Mouse (Mus musculus) midbrain, embryonic 12.5 days (tissue): ENCODE measurements around the gene Plce1. TPM values are rescaled to one million over a fixed set of nuclear protein-coding genes. Genes with fewer than 3 reads are reported as not detected.
"Not testable (repeated sequence)": the region's sequence is repeated elsewhere in the genome, so short reads cannot be mapped to it uniquely, and the experiment has no call there.

Source experiments
- ATAC-seq: fragments of 200-750 bp; cut with Nextera tagmentation; 2 replicates; pipeline ENCODE4 v1.8.0; 2017; ENCODE audit warnings: low read depth, moderate TSS enrichment, moderate library complexity; ENCODE audit not compliant: low FRiP score
- H3K27ac ChIP-seq: fragments of 300-500 bp; sonication (generic); replicated peaks from 2 replicates; pipeline ENCODE4 v1.5.1; 2016; ENCODE audit warnings: mild to moderate bottlenecking
- H3K27me3 ChIP-seq: fragments of 300-500 bp; sonication (generic); 2 replicates; pipeline ENCODE4 v1.6.1; 2016; ENCODE audit warnings: mild to moderate bottlenecking
- H3K36me3 ChIP-seq: fragments of 300-500 bp; sonication (generic); 2 replicates; pipeline ENCODE4 v1.6.1; 2016
- H3K4me1 ChIP-seq: fragments of 300-500 bp; sonication (generic); 2 replicates; pipeline ENCODE4 v1.6.1; 2016
- H3K4me2 ChIP-seq: fragments of 300-500 bp; sonication (generic); replicated peaks from 2 replicates; pipeline ENCODE4 v1.6.1; 2016; ENCODE audit warnings: mild to moderate bottlenecking, moderate library complexity
- H3K4me3 ChIP-seq: fragments of 300-500 bp; sonication (generic); 2 replicates; pipeline ENCODE4 v1.5.1; 2016; ENCODE audit warnings: mild to moderate bottlenecking
- H3K9ac ChIP-seq: fragments of 300-500 bp; sonication (generic); replicated peaks from 2 replicates; pipeline ENCODE4 v1.6.1; 2016; ENCODE audit warnings: mild to moderate bottlenecking, moderate library complexity
- H3K9me3 ChIP-seq: fragments of 300-500 bp; sonication (generic); 2 replicates; pipeline ENCODE4 v1.6.1; 2016; ENCODE audit warnings: mild to moderate bottlenecking
- WGBS: fragments of 180-500 bp; shearing (Covaris S2); methylation state at CpG from one replicate; pipeline ENCODE4 v1.1.7; 2016; 5-methylcytosine and 5-hydroxymethylcytosine counted together
- polyA plus RNA-seq: library from polyadenylated mRNA; unstranded; fragments of >200 nt; fragmentation: Nextera tagmentation; extraction: Ambion mirVana; gene quantifications from 2 replicates; pipeline ENCODE4 v1.2.1, GENCODE M21; 2016

Plce1 gene
- polyA plus RNA-seq, 1 experiment from 2014 or later, result 6.4 TPM

DNA sequence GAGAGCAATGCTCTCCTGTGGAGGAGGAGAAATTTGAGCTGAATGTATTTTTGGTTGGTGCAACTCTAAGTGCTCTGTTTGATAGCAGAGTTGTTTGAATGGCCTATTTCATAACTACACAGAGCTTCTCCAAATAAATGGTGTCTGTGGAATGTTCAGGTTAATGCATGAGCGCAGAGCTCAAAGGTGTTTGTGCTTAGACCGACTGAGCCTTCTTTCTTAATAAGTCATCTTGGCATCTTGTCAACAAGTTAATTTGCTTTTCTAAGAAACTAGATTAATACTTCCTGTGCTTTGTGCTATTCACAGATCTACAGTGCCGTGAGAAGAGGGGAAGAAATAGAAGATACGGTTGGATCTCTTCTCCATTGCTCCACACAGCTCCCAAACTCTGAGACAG lies 139.2 kb downstream of the Plce1 start:
- no peak overlapping the region for H3K4me3 ChIP-seq
- H3K9ac ChIP-seq, result no peak overlapping the region
- WGBS, result 87% methylated on average over 4 of the region's 4 CpGs
- H3K36me3 ChIP-seq, result no peaks in the 10 kb centered on the region
- ATAC-seq, result no peak
- H3K27me3 ChIP-seq, result no peaks in the 10 kb centered on the region
- no peaks in the 10 kb centered on the region for H3K4me1 ChIP-seq
- no peaks in the 10 kb centered on the region for H3K9me3 ChIP-seq
- no peak overlapping the region for H3K4me2 ChIP-seq
- H3K27ac ChIP-seq, result no peak overlapping the region

DNA sequence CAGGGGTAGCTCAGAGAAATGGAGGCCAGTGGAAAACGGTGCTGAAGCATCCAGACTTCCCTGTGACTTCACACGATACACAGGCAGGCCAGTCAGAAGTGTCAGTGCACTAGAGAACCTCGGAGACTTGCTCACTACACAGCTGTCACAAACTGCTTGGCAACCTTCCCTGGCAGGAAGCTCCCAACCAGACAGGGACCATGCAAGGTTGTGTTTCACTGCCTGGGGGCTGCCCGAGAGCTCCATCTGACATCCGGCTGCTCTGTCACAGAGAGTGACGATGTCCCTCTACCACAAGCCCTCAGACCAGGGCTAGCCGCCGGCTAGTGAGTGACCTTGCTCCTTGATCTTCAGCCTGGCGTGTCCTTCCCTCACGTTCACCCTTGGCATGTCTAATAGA lies 140.6 kb downstream of the Plce1 start:
- no peaks in the 10 kb centered on the region for H3K4me1 ChIP-seq
- H3K27me3 ChIP-seq, result no peaks in the 10 kb centered on the region
- H3K36me3 ChIP-seq, result no peaks in the 10 kb centered on the region
- WGBS, result 95% methylated on average over 10 of the region's 10 CpGs
- no peak for ATAC-seq
- H3K4me2 ChIP-seq, result no peak overlapping the region
- no peaks in the 10 kb centered on the region for H3K9me3 ChIP-seq
- no peak overlapping the region for H3K9ac ChIP-seq
- no peak overlapping the region for H3K4me3 ChIP-seq
- H3K27ac ChIP-seq, result no peak overlapping the region

DNA sequence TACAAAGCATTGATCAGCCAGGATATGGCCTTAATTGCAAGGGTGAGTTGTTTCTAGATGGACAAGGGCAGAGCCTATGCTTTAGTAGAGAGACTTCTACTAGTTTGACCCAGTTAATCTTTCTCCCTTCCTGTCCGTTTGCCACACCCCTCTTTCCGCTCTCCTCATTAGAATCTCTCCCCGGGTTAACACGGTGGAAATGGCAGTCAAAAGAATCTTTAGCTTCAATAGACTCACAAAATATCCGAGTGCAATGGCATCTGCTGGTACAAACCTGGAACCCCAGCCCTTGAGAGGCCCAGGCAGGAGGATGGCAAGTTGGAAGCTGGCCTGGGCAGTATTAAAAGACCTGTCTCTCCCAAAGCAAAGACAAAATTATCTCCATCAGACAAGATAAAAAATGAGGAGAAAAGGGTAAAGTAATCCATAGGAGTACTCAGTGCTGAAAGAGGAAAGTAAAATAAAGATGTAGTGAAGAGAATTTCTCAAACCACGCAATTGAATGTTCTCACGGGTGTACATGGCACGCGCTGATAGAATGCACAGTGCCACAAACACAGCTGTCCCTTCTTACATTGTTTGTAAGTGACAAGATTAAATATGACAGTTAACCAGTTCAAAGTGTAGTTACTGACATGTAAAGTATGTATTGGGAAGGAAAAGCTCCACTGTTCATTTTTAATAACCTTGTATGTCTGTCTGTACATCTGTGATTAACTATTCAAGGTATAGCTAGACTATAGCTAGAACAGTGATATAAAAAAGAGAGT lies 145.5 kb downstream of the Plce1 start:
- 77% methylated on average over 9 of the region's 9 CpGs for WGBS
- H3K9me3 ChIP-seq, result no peaks in the 10 kb centered on the region
- H3K36me3 ChIP-seq, result no peaks in the 10 kb centered on the region
- no peak overlapping the region for H3K4me3 ChIP-seq
- no peak overlapping the region for H3K4me2 ChIP-seq
- H3K27ac ChIP-seq, result no peak overlapping the region
- no peak for ATAC-seq
- H3K4me1 ChIP-seq, result no peaks in the 10 kb centered on the region
- no peak overlapping the region for H3K9ac ChIP-seq
- H3K27me3 ChIP-seq, result no peaks in the 10 kb centered on the region

DNA sequence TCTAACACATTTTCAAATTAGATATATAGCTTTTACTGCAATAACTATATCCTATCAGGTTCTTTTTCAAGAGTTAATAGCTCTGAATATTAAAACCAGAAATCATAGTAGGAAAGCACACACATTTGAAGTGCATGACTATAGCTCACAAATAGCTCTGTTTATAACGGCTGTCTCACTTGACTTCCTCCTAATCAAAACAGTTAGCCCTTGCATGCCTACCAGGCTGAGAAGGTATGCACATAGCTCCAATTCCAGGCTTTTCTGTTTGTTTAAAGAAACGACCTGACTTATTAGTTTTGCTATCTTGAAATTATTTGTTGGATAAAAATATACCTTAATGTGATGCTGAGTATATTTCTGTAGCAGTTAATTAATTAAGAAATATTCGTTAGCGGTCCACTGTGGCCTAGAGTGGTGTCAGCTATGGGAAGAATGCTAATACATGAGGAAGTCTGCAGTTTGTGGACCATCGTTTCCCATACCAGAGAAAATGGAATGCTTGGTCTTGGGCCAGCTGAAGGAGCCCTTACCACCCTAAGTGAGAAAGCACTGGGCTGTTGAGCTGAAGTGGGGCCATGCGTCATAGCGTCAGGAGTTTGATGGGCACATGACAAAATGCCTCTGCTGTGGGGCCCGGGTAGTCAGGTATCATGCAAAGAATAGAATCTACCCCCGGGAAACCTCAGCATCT lies 146.3 kb downstream of the Plce1 start:
- Histone ChIP-seq H3K9ac (no peak overlapping the region), H3K4me2 (no peak overlapping the region), H3K27me3 (no peaks in the 10 kb centered on the region), H3K4me3 (no peak overlapping the region), H3K4me1 (no peaks in the 10 kb centered on the region), H3K9me3 (no peaks in the 10 kb centered on the region), H3K36me3 (no peaks in the 10 kb centered on the region), H3K27ac (no peak overlapping the region)
- 88% methylated on average over 9 of the region's 9 CpGs for WGBS
- no peak for ATAC-seq

DNA sequence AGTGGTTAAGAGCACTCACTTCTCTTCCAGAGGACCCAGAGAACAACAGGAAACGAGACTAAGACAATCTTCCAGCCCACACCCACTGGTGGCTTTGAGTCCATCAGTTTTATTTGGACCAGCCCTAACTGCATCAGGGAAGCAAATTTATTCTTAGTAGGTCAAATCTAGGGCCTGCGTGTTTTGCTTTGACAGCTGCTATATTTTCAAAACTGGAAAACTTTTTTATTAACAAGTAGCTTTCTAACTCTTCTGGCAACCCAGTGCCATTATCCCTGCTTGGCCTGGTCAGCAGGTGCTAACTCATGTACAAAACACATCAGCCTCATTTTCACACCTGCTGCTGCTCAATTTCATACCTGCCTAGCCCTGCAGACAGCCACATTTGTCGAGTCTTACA lies 151.3 kb downstream of the Plce1 start:
- Histone ChIP-seq H3K27ac (no peak overlapping the region), H3K4me3 (no peak overlapping the region), H3K27me3 (no peaks in the 10 kb centered on the region), H3K4me2 (no peak overlapping the region), H3K9me3 (no peaks in the 10 kb centered on the region), H3K9ac (no peak overlapping the region), H3K36me3 (no peaks in the 10 kb centered on the region), H3K4me1 (no peaks in the 10 kb centered on the region)
- no peak for ATAC-seq
- WGBS, result 88% methylated on average over 3 of the region's 3 CpGs

DNA sequence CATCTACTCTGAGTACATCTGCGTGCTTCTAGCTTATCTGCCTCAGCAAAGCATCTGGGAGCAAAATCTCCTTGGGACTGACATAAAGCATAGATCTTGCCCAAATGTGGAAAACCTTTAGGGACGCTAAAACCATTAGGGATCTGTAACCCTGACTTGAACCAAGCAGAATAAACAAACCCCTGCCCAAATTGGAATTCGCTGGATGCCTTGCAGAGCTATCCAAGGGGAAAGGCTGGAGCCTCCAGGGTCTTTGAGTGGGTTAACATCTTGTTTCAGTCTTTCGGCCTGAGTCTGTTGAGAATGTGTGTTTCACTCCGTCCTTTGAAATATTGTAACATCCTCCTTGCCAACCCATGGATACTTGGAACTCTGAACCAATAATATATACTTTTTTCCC lies 152.4 kb downstream of the Plce1 start:
- Histone ChIP-seq H3K27ac (no peak overlapping the region), H3K4me3 (no peak overlapping the region), H3K4me1 (no peaks in the 10 kb centered on the region), H3K9ac (no peak overlapping the region), H3K27me3 (no peaks in the 10 kb centered on the region), H3K4me2 (no peak overlapping the region), H3K9me3 (no peaks in the 10 kb centered on the region), H3K36me3 (no peaks in the 10 kb centered on the region)
- 76% methylated on average over 5 of the region's 5 CpGs for WGBS
- ATAC-seq, result no peak

DNA sequence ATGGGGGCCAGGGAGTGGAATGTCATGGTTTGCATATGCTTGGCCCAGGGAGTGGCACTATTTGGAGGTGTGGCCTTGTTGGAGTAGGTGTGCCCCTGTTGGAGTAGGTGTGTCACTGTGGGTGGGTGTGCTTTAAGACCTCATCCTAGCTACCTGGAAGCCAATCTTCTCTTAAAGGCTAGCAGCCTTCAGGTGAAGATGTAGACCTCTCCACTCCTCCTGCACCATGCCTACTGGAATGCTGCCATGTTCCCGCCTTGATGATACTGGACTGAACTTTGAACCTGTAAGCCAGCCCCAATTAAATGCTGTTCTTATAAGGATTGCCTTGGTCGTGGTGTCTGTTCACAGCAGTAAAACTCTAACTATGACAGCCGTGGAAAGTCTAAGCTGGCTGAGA lies 158.1 kb downstream of the Plce1 start:
- no peak for ATAC-seq
- no peak overlapping the region for H3K27ac ChIP-seq
- H3K4me2 ChIP-seq, result no peak overlapping the region
- H3K9me3 ChIP-seq, result no peaks in the 10 kb centered on the region
- H3K36me3 ChIP-seq, result no peaks in the 10 kb centered on the region
- H3K4me1 ChIP-seq, result no peaks in the 10 kb centered on the region
- no peak overlapping the region for H3K9ac ChIP-seq
- 88% methylated on average over 3 of the region's 3 CpGs for WGBS
- no peaks in the 10 kb centered on the region for H3K27me3 ChIP-seq
- no peak overlapping the region for H3K4me3 ChIP-seq

DNA sequence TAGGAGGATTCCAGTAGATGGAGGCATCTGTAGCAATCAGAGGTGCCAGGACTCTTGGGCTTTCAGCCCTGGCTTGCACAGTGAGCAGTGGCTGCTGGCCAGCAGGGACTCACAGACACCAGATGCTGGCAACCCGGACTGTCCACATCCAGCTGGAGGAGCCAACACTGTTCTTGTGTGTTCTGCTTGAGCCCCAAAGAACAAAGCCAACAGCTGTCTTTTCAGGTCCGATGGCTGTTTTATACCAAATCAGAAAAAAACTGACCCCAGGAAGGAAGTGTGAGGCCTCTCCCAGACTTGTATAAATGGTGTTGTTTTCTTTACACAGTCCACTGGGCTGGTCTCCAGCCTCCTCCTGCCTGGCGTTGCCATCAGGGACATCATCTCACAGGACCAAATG lies 158.9 kb downstream of the Plce1 start:
- no peaks in the 10 kb centered on the region for H3K27me3 ChIP-seq
- 82% methylated on average over 3 of the region's 3 CpGs for WGBS
- H3K4me2 ChIP-seq, result no peak overlapping the region
- no peaks in the 10 kb centered on the region for H3K36me3 ChIP-seq
- H3K27ac ChIP-seq, result no peak overlapping the region
- no peak for ATAC-seq
- H3K4me1 ChIP-seq, result no peaks in the 10 kb centered on the region
- H3K4me3 ChIP-seq, result no peak overlapping the region
- no peak overlapping the region for H3K9ac ChIP-seq
- no peaks in the 10 kb centered on the region for H3K9me3 ChIP-seq

DNA sequence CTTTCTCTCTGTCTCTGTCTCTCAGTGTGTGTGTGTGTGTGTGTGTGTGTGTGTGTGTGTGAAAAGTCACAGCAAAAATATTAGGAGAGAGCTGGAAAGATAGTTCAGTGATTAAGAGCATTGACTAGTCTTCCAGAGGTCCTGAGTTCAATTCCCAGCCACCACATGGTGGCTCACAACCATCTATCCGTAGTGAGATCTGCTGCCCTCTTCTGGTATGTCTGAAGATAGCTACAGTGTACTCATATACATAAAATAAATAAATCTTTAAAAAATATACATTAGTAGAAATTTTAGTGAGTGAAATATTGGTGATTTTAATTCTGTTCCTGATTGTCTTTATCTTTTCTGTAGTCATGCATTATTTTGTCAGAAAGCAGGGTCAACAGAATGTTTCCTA lies 161.6 kb downstream of the Plce1 start:
- ATAC-seq, H3K27ac ChIP-seq, H3K36me3 ChIP-seq, H3K27me3 ChIP-seq, H3K4me2 ChIP-seq, H3K9me3 ChIP-seq, H3K4me1 ChIP-seq, H3K9ac ChIP-seq, H3K4me3 ChIP-seq: not testable (repeated sequence)
- 77% methylated on average over 1 of the region's 1 CpGs for WGBS

DNA sequence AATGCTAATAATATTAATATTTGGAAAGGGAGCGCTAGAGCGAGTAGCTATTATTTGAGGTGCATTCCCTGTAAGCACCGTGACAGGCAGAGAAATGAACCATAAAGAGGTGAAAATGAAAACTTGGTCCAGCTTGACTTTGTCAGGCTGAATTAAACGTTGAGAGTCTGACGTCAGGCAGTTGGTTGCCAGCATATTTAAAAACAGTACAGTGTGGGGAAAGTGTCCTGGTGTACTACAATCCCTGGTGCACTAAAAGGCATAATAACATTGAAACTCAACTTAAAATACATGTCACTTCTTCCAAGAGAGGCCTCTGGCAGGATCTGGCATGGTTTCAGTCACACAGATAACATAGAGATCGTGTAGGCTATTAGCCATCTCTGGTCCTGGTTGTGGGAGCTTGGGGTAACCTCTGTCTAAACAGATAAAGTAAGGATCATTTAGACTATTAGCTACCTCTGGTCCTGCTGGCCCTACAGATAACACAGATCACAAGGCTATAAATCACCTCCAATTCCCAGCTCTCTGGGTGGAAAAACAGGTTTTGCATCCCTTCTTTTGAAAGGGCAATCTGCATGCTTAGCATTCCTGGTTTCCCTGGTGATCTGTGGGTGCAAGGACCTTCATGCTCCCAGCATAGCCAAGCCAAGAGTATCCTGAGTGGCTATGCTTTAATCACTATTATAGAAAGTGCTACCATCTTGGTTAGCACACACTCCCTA lies 164.1 kb downstream of the Plce1 start:
- Histone ChIP-seq H3K27me3 (no peaks in the 10 kb centered on the region), H3K9me3 (no peaks in the 10 kb centered on the region), H3K36me3 (no peaks in the 10 kb centered on the region), H3K4me1 (no peaks in the 10 kb centered on the region), H3K9ac (no peak overlapping the region), H3K4me3 (no peak overlapping the region), H3K27ac (no peak overlapping the region), H3K4me2 (no peak overlapping the region)
- WGBS, result 72% methylated on average over 6 of the region's 6 CpGs
- no peak for ATAC-seq

DNA sequence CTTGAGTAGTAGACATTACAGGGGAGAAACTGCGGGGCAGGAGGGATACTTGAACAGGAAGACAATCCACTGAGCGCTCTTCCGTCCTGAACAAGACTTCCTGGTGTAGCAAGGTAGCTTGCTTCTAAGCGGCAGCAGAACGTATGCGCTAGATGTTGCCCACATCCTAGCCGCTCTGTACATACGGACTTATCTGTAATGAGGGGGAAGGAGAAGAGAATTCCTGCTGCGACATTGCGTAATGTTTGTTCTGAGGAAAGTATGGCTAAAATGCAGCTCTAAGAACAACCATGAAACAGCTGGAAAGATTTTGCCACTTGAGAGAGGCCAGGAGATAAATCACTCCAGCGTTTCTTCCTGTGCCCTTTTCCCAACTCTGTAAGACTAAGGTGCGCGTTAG lies 177.1 kb downstream of the Plce1 start:
- 92% methylated on average over 13 of the region's 13 CpGs for WGBS
- H3K9me3 ChIP-seq, result 0 out of 2 replicates have a peak, but pooled peaks cover 5% of the 10 kb centered on the region
- ATAC-seq, result no peak
- no peaks in the 10 kb centered on the region for H3K27me3 ChIP-seq
- H3K4me2 ChIP-seq, result no peak overlapping the region
- H3K27ac ChIP-seq, result no peak overlapping the region
- no peak overlapping the region for H3K9ac ChIP-seq
- no peaks in the 10 kb centered on the region for H3K4me1 ChIP-seq
- no peak overlapping the region for H3K4me3 ChIP-seq
- H3K36me3 ChIP-seq, result no peaks in the 10 kb centered on the region

DNA sequence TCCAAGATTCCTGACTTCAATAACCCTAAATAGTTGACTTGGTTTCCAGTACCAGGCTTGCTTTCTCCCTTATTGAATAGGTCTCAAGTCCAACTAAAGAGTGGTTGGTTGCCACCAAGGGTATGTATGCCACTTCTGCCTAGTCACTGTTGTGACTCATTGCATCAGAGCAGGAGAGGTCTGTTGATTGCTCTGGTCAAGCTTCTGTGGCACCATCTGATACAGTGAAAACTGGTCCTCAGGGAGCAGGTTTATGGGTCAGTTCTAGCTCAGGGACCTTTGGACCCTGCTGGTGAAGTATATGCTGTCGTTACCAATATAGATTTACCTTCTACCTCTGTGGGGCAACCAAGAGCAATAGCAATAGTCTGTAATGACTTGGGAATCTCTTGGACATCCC lies 184.5 kb downstream of the Plce1 start:
- ATAC-seq, result no peak
- Histone ChIP-seq H3K27ac (no peak overlapping the region), H3K4me3 (no peak overlapping the region), H3K4me2 (no peak overlapping the region), H3K9me3 (no peaks in the 10 kb centered on the region), H3K36me3 (no peaks in the 10 kb centered on the region), H3K9ac (no peak overlapping the region), H3K27me3 (no peaks in the 10 kb centered on the region), H3K4me1 (no peaks in the 10 kb centered on the region)
- 97% methylated on average over 1 of the region's 1 CpGs for WGBS
